Mouse (Mus musculus) embryonic fibroblast, embryonic 13.5 days (primary cell): ENCODE data around the gene Jdp2. TPM values are rescaled to one million over a fixed set of nuclear protein-coding genes. Genes with fewer than 3 reads are reported as not detected.
"Not testable (repeated sequence)": the region's sequence is repeated elsewhere in the genome, so short reads cannot be mapped to it uniquely, and the experiment has no call there.

Experiments
- H3K27ac ChIP-seq: 2 replicates; pipeline ENCODE4 v1.5.1; 2012; ENCODE audit warnings: low read length, control low read depth, inconsistent platforms; ENCODE audit not compliant: insufficient read depth
- H3K4me1 ChIP-seq: 2 replicates; pipeline ENCODE4 v1.6.1; 2011; ENCODE audit warnings: low read length; ENCODE audit not compliant: control insufficient read depth, insufficient read depth
- H3K4me3 ChIP-seq: 2 replicates; pipeline ENCODE4 v1.5.1; 2011; ENCODE audit warnings: mild to moderate bottlenecking, control low read depth, low read length; ENCODE audit not compliant: insufficient read depth
- CTCF ChIP-seq: IDR thresholded peaks from 2 replicates; pipeline ENCODE4 v1.5.1; 2011; ENCODE audit warnings: mild to moderate bottlenecking, control low read depth, low read length, moderate library complexity, borderline replicate concordance; ENCODE audit not compliant: insufficient read depth
- POLR2A ChIP-seq: IDR thresholded peaks from 2 replicates; pipeline ENCODE4 v1.6.1; 2011; ENCODE audit warnings: low read depth, mild to moderate bottlenecking, control low read depth, low read length, moderate library complexity
- polyA plus RNA-seq: library from polyadenylated mRNA; stranded (reverse); fragments of >200 nt; gene quantifications from 2 replicates; pipeline ENCODE4 v1.2.4, GENCODE M21; 2011; ENCODE audit warnings: low read depth; ENCODE audit not compliant: missing spikeins, insufficient read length

The Jdp2 gene
- polyA plus RNA-seq, 1 experiment = 73.7 TPM

GRCm38 (mm10) chr12:85647346-85647745 is 48.5 kb downstream of the Jdp2 start:
- TF ChIP-seq POLR2A = no peak
- TF ChIP-seq CTCF = 0 out of 2 replicates have a peak, but pooled peaks have one; percentile 15
- H3K4me3 ChIP-seq = no peak overlapping the region
- H3K4me1 ChIP-seq = no peaks in the 10 kb centered on the region
- H3K27ac ChIP-seq = no peak overlapping the region

GRCm38 (mm10) chr12:85647955-85648354 is 49.1 kb downstream of the Jdp2 start:
- TF ChIP-seq CTCF = no peak
- no peak for TF ChIP-seq POLR2A
- Histone ChIP-seq H3K4me3 (no peak overlapping the region), H3K4me1 (no peaks in the 10 kb centered on the region), H3K27ac (no peak overlapping the region)

GRCm38 (mm10) chr12:85659319-85659718 is 60.5 kb downstream of the Jdp2 start:
- Histone ChIP-seq H3K4me1 (no peaks in the 10 kb centered on the region), H3K4me3 (no peak overlapping the region)

GRCm38 (mm10) chr12:85660855-85661254 is 62.0 kb downstream of the Jdp2 start:
- TF ChIP-seq POLR2A (no peak), CTCF (no peak)
- no peak overlapping the region for H3K4me3 ChIP-seq
- no peak overlapping the region for H3K27ac ChIP-seq
- H3K4me1 ChIP-seq = no peaks in the 10 kb centered on the region

More at GRCm38 (mm10) chr12:85659319-85659718, 60.5 kb downstream of the Jdp2 start:
- H3K27ac ChIP-seq = no peak overlapping the region
- TF ChIP-seq CTCF = no peak
- TF ChIP-seq POLR2A = no peak

- not testable (repeated sequence) for H3K4me1 ChIP-seq, H3K4me3 ChIP-seq, H3K27ac ChIP-seq
These were observed 63.4 kb downstream of the Jdp2 start for GRCm38 (mm10) chr12:85662232-85662631.

- TF ChIP-seq CTCF (peak; percentile 60; the same call in 1 of the 2 replicates), POLR2A (no peak)
- Histone ChIP-seq H3K4me1 (no peaks in the 10 kb centered on the region), H3K27ac (no peak overlapping the region)
These were observed 64.1 kb downstream of the Jdp2 start for GRCm38 (mm10) chr12:85662896-85663295.

GRCm38 (mm10) chr12:85666112-85666511 is 67.3 kb downstream of the Jdp2 start:
- H3K4me3 ChIP-seq = no peak overlapping the region
- no peak for TF ChIP-seq POLR2A
- TF ChIP-seq CTCF = no peak
- H3K27ac ChIP-seq = no peak overlapping the region
- no peaks in the 10 kb centered on the region for H3K4me1 ChIP-seq

More at GRCm38 (mm10) chr12:85662896-85663295, 64.1 kb downstream of the Jdp2 start:
- H3K4me3 ChIP-seq = no peak overlapping the region

- TF ChIP-seq CTCF (no peak), POLR2A (no peak)
- Histone ChIP-seq H3K4me3 (no peak overlapping the region), H3K27ac (no peak overlapping the region), H3K4me1 (no peaks in the 10 kb centered on the region)
These were observed 68.2 kb downstream of the Jdp2 start for GRCm38 (mm10) chr12:85667071-85667470.

- Histone ChIP-seq H3K27ac (no peak overlapping the region), H3K4me3 (no peak overlapping the region), H3K4me1 (no peaks in the 10 kb centered on the region)
- TF ChIP-seq POLR2A (no peak), CTCF (no peak)
These were observed 69.9 kb downstream of the Jdp2 start for GRCm38 (mm10) chr12:85668696-85669095.

- Histone ChIP-seq H3K27ac (no peak overlapping the region), H3K4me3 (no peak overlapping the region), H3K4me1 (no peaks in the 10 kb centered on the region)
- TF ChIP-seq CTCF (no peak), POLR2A (no peak)
These were observed 71.3 kb downstream of the Jdp2 start for GRCm38 (mm10) chr12:85670080-85670479.

GRCm38 (mm10) chr12:85673914-85674313 is 75.1 kb downstream of the Jdp2 start:
- no peak overlapping the region for H3K4me3 ChIP-seq
- no peak overlapping the region for H3K27ac ChIP-seq
- TF ChIP-seq POLR2A (no peak), CTCF (no peak)
- H3K4me1 ChIP-seq = no peaks in the 10 kb centered on the region
